Mouse (Mus musculus): Measurements from ENCODE around the gene Olfr583. TPM values are rescaled to one million over a fixed set of nuclear protein-coding genes. Genes with fewer than 3 reads are reported as not detected.

The Olfr583 gene
- not detected for total RNA-seq (2021)

- no peak for DNase-seq
Observed at GRCm38 (mm10) chr7:103051000-103051399, at the start of gene Olfr583. Olfr583 (plus strand) TSS chr7:103051300.

- DNase-seq, result no peak
Observed at GRCm38 (mm10) chr7:103037724-103038123, 13.4 kb upstream of the Olfr583 start, which contains the start of gene Olfr582. Olfr582 (plus strand) TSS chr7:103038024.

GRCm38 (mm10) chr7:103081585-103081984 is 30.5 kb downstream of the Olfr583 start, which contains the start of gene Olfr584:
Olfr584 (plus strand) TSS chr7:103081885.
- DNase-seq, result no peak

GRCm38 (mm10) chr7:103097420-103097819 is 46.3 kb downstream of the Olfr583 start, which contains the start of gene Olfr585:
Olfr585 (plus strand) TSS chr7:103097720.
- DNase-seq, result no peak

Other genes with a start within 250 kb of the Olfr583 start
- not detected for gene Olfr564, start 247.8 kb upstream of the Olfr583 start, total RNA-seq (2021)
- not detected for gene Olfr566, start 192.5 kb upstream of the Olfr583 start, total RNA-seq (2021)
- not detected for gene Olfr568, start 174.2 kb upstream of the Olfr583 start, total RNA-seq (2021)
- gene Olfr569, start 160.4 kb upstream of the Olfr583 start, total RNA-seq (2021), result not detected
- gene Olfr570, start 156.7 kb upstream of the Olfr583 start, total RNA-seq (2021), result not detected
- gene Olfr571, start 133.8 kb upstream of the Olfr583 start, total RNA-seq (2021), result not detected
- gene Olfr572, start 126.9 kb upstream of the Olfr583 start, total RNA-seq (2021), result not detected
- not detected for gene Olfr573-ps1, start 108.7 kb upstream of the Olfr583 start, total RNA-seq (2021)
- not detected for gene Olfr574, start 102.8 kb upstream of the Olfr583 start, total RNA-seq (2021)
- not detected for gene Olfr575, start 92.5 kb upstream of the Olfr583 start, total RNA-seq (2021)
- not detected for gene Olfr576, start 88.6 kb upstream of the Olfr583 start, total RNA-seq (2021)
- not detected for gene Olfr577, start 75.4 kb upstream of the Olfr583 start, total RNA-seq (2021)
- gene Olfr578, start 62.0 kb upstream of the Olfr583 start, total RNA-seq (2021), result not detected
- gene Olfr582, start 13.3 kb upstream of the Olfr583 start, total RNA-seq (2021), result not detected
- not detected for gene Olfr584, start 30.6 kb downstream of the Olfr583 start, total RNA-seq (2021)
- not detected for gene Olfr585, start 46.4 kb downstream of the Olfr583 start, total RNA-seq (2021)
- gene Olfr586, start 74.3 kb downstream of the Olfr583 start, total RNA-seq (2021), result not detected
- gene Olfr588-ps1, start 89.6 kb downstream of the Olfr583 start, total RNA-seq (2021), result not detected
- gene Olfr589, start 105.1 kb downstream of the Olfr583 start, total RNA-seq (2021), result not detected
- not detected for gene Olfr591, start 127.0 kb downstream of the Olfr583 start, total RNA-seq (2021)
- gene Olfr592, start 133.5 kb downstream of the Olfr583 start, total RNA-seq (2021), result not detected
- not detected for gene Olfr593, start 160.6 kb downstream of the Olfr583 start, total RNA-seq (2021)
- gene Olfr594, start 165.7 kb downstream of the Olfr583 start, total RNA-seq (2021), result not detected
- gene Usp17ld, start 201.2 kb downstream of the Olfr583 start, total RNA-seq (2021), result not detected

Measured in layer of hippocampus, postnatal 36 days (tissue).